Mouse (Mus musculus): Measurements from ENCODE around the gene St7l.

- TF ChIP-seq CTCF (IDR thresholded peaks at IDR 0.05; ENCODE audit: borderline replicate concordance, extremely low read depth, insufficient read depth, insufficient read length) (no peak), POLR2A (IDR thresholded peaks at IDR 0.05; ENCODE audit: borderline replicate concordance, extremely low read depth, insufficient read depth, insufficient read length, poor library complexity, severe bottlenecking) (peak; percentile 83; the same call in 1 of the 2 replicates)
These were observed at the start of gene St7l, which contains the start of gene Capza1 for GRCm38 (mm10) chr3:104863786-104864650.
